Mouse (Mus musculus): ENCODE data around the gene Syde1. TPM values are rescaled to one million over a fixed set of nuclear protein-coding genes. Genes with fewer than 3 reads are reported as not detected.

Syde1 gene
- polyA plus RNA-seq, 1 experiment from 2014 or later = 3.4 TPM

- WGBS = under 1% methylated on average over 51 of the region's 51 CpGs
- peak within 1 kb of the TSS; percentile 63 for H3K4me2 ChIP-seq
- peak; percentile 95 for ATAC-seq (replicated peaks)
These were observed 17.3 kb downstream of the Syde1 start, which contains the start of gene Ilvbl for GRCm38 (mm10) chr10:78574250-78575104. Gene Ilvbl, plus strand, starts transcription at chr10:78574346.

GRCm38 (mm10) chr10:78573226-78573625, 18.5 kb downstream of the Syde1 start:
- Histone ChIP-seq H3K4me3 (no peak overlapping the region), H3K27ac (no peak overlapping the region), H3K27me3 (replicated peaks) (no peaks in the 10 kb centered on the region), H3K4me2 (no peak overlapping the region), H3K9me3 (no peaks in the 10 kb centered on the region), H3K9ac (no peak overlapping the region), H3K4me1 (peaks cover 11% of the 10 kb centered on the region), H3K36me3 (replicated peaks) (no peaks in the 10 kb centered on the region)
- no peak for ATAC-seq (replicated peaks)
- 70% methylated on average over 3 of the region's 3 CpGs for WGBS

More at GRCm38 (mm10) chr10:78574250-78575104, 17.3 kb downstream of the Syde1 start, which contains the start of gene Ilvbl:
- Histone ChIP-seq H3K9me3 (no peaks in the 10 kb centered on the region), H3K36me3 (replicated peaks) (0 out of 2 replicates have a peak, but pooled peaks cover 3% of the 10 kb centered on the region), H3K4me3 (peak within 1 kb of the TSS; percentile 59), H3K27me3 (replicated peaks) (no peaks in the 10 kb centered on the region), H3K27ac (peak within 1 kb of the TSS; percentile 82), H3K4me1 (peaks cover 11% of the 10 kb centered on the region), H3K9ac (peak within 1 kb of the TSS; percentile 57)

- no peak overlapping the region for H3K9ac ChIP-seq
- H3K36me3 ChIP-seq (replicated peaks) = no peaks in the 10 kb centered on the region
- no peaks in the 10 kb centered on the region for H3K9me3 ChIP-seq
- no peak overlapping the region for H3K4me3 ChIP-seq
- peaks cover 10% of the 10 kb centered on the region for H3K4me1 ChIP-seq
- no peaks in the 10 kb centered on the region for H3K27me3 ChIP-seq (replicated peaks)
- H3K4me2 ChIP-seq = no peak overlapping the region
- 58% methylated on average over 2 of the region's 2 CpGs for WGBS
- H3K27ac ChIP-seq = no peak overlapping the region
- no peak for ATAC-seq (replicated peaks)
These were observed 20.9 kb downstream of the Syde1 start for GRCm38 (mm10) chr10:78570897-78571296.

GRCm38 (mm10) chr10:78570416-78570815, 21.3 kb downstream of the Syde1 start:
- WGBS = 67% methylated on average over 6 of the region's 6 CpGs
- no peak for ATAC-seq (replicated peaks)
- Histone ChIP-seq H3K4me3 (no peak overlapping the region), H3K9me3 (no peaks in the 10 kb centered on the region), H3K4me1 (peaks cover 5% of the 10 kb centered on the region; the same call in 1 of the 2 replicates), H3K9ac (no peak overlapping the region), H3K27me3 (replicated peaks) (no peaks in the 10 kb centered on the region), H3K4me2 (no peak overlapping the region), H3K36me3 (replicated peaks) (no peaks in the 10 kb centered on the region), H3K27ac (no peak overlapping the region)

GRCm38 (mm10) chr10:78569686-78570085, 22.1 kb downstream of the Syde1 start:
- Histone ChIP-seq H3K4me3 (no peak overlapping the region), H3K4me2 (no peak overlapping the region), H3K27ac (no peak overlapping the region), H3K36me3 (replicated peaks) (no peaks in the 10 kb centered on the region), H3K9me3 (no peaks in the 10 kb centered on the region), H3K9ac (no peak overlapping the region), H3K27me3 (replicated peaks) (no peaks in the 10 kb centered on the region), H3K4me1 (no peaks in the 10 kb centered on the region)
- whole genome bisulfite sequencing = 61% methylated on average over 3 of the region's 3 CpGs
- no peak for ATAC-seq (replicated peaks)

- ATAC-seq (replicated peaks) = no peak
These were observed 22.6 kb downstream of the Syde1 start for GRCm38 (mm10) chr10:78569191-78569590.

GRCm38 (mm10) chr10:78565070-78565469, 26.7 kb downstream of the Syde1 start:
- H3K4me1 ChIP-seq = no peaks in the 10 kb centered on the region
- no peaks in the 10 kb centered on the region for H3K27me3 ChIP-seq (replicated peaks)
- no peak overlapping the region for H3K27ac ChIP-seq
- no peak overlapping the region for H3K4me3 ChIP-seq
- WGBS = 93% methylated on average over 1 of the region's 1 CpGs
- ATAC-seq (replicated peaks) = no peak
- no peaks in the 10 kb centered on the region for H3K9me3 ChIP-seq
- no peaks in the 10 kb centered on the region for H3K36me3 ChIP-seq (replicated peaks)
- H3K9ac ChIP-seq = no peak overlapping the region
- H3K4me2 ChIP-seq = no peak overlapping the region

More at GRCm38 (mm10) chr10:78569191-78569590, 22.6 kb downstream of the Syde1 start:
- Histone ChIP-seq H3K27me3 (replicated peaks) (no peaks in the 10 kb centered on the region), H3K4me2 (no peak overlapping the region), H3K9ac (no peak overlapping the region), H3K4me1 (no peaks in the 10 kb centered on the region), H3K27ac (no peak overlapping the region), H3K36me3 (replicated peaks) (no peaks in the 10 kb centered on the region), H3K9me3 (no peaks in the 10 kb centered on the region), H3K4me3 (no peak overlapping the region)
- WGBS = 76% methylated on average over 3 of the region's 3 CpGs

- H3K9ac ChIP-seq = no peak overlapping the region
- H3K36me3 ChIP-seq (replicated peaks) = no peaks in the 10 kb centered on the region
- no peaks in the 10 kb centered on the region for H3K4me1 ChIP-seq
- 63% methylated on average over 2 of the region's 2 CpGs for WGBS
- H3K4me3 ChIP-seq = no peak overlapping the region
- ATAC-seq (replicated peaks) = no peak
- H3K27me3 ChIP-seq (replicated peaks) = no peaks in the 10 kb centered on the region
- H3K27ac ChIP-seq = no peak overlapping the region
- H3K4me2 ChIP-seq = no peak overlapping the region
- no peaks in the 10 kb centered on the region for H3K9me3 ChIP-seq
These were observed 50.8 kb downstream of the Syde1 start for GRCm38 (mm10) chr10:78540943-78541342.

Other genes with a start within 250 kb of the Syde1 start
- 73.4 and 77.7 TPM in 2 replicates for gene Agpat3, start 239.5 kb downstream of the Syde1 start, polyA plus RNA-seq (2015; fragmentation: Nextera tagmentation; extraction: Ambion mirVana)
- gene Rrp1, start 178.9 kb downstream of the Syde1 start, polyA plus RNA-seq (2015; fragmentation: Nextera tagmentation; extraction: Ambion mirVana) = 419 and 432 TPM in 2 replicates
- gene Cstb, start 166.3 kb downstream of the Syde1 start, polyA plus RNA-seq (2015; fragmentation: Nextera tagmentation; extraction: Ambion mirVana) = 83.9 and 92.7 TPM in 2 replicates
- gene Pdxk, start 127.0 kb downstream of the Syde1 start, polyA plus RNA-seq (2015; fragmentation: Nextera tagmentation; extraction: Ambion mirVana) = 48.9 and 52.3 TPM in 2 replicates
- gene Olfr1358, start 74.5 kb downstream of the Syde1 start, polyA plus RNA-seq (2015; fragmentation: Nextera tagmentation; extraction: Ambion mirVana) = not detected in 2 replicates
- gene Ilvbl, start 17.6 kb downstream of the Syde1 start, polyA plus RNA-seq (2015; fragmentation: Nextera tagmentation; extraction: Ambion mirVana) = 66.3 and 78.9 TPM in 2 replicates
- gene Olfr1357, start 26.1 kb upstream of the Syde1 start, polyA plus RNA-seq (2015; fragmentation: Nextera tagmentation; extraction: Ambion mirVana) = not detected in 2 replicates
- not detected in 2 replicates for gene Casp14, start 126.3 kb upstream of the Syde1 start, polyA plus RNA-seq (2015; fragmentation: Nextera tagmentation; extraction: Ambion mirVana)
- 0.29 and 0.50 TPM in 2 replicates for gene Ccdc105, start 161.1 kb upstream of the Syde1 start, polyA plus RNA-seq (2015; fragmentation: Nextera tagmentation; extraction: Ambion mirVana)
- gene Slc1a6, start 188.5 kb upstream of the Syde1 start, polyA plus RNA-seq (2015; fragmentation: Nextera tagmentation; extraction: Ambion mirVana) = 16.5 and 17.4 TPM in 2 replicates

All from midbrain, embryonic 15.5 days (tissue).